Mouse (Mus musculus) monocyte, adult 5-6 weeks (primary cell): ENCODE data around the gene Ksr1. TPM values are rescaled to one million over a fixed set of nuclear protein-coding genes. Genes with fewer than 3 reads are reported as not detected.
A peak's percentile ranks its signal among the peaks of the same experiment; 100 is the strongest.

Experiments
- ATAC-seq: fragments of 153-309, 156-312 bp; replicated peaks from 2 replicates; pipeline ENCODE4 v1.8.0; 2017; ENCODE audit warnings: mild to moderate bottlenecking; ENCODE audit not compliant: low TSS enrichment, insufficient number of reproducible peaks, severe bottlenecking, poor library complexity, low FRiP score
- total RNA-seq: library from RNA; stranded (forward); fragments of 200-1000, 200-491, 200-594 nt; gene quantifications from 3 replicates; pipeline ENCODE4 v1.2.3, GENCODE M21; 2017

Ksr1 gene
- total RNA-seq, 1 experiment from 2014 or later, result 6.9 TPM

DNA sequence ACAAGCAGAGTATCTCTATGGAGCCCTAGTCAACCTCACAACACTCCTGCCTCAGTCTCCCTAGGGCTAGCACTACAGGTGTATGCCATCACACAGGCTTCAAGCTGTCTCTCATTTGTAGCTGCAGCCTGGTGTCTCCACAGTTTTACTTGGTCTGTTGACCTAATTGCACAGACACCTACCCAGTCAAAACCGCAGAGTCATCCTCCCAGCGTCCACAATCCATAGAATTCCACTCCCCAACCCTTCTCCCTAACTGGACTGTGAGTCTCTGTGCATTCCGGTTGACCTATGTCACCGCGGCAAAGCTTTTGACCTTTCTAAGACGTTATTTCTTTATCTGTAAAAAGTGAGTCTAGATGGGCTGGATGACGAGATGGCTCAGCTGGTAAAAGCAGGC is 5.7 kb upstream of the Ksr1 start:
- ATAC-seq, result no peak

GRCm38 (mm10) chr11:79150301-79150700 is 4.1 kb upstream of the Ksr1 start:
- no peak for ATAC-seq

DNA sequence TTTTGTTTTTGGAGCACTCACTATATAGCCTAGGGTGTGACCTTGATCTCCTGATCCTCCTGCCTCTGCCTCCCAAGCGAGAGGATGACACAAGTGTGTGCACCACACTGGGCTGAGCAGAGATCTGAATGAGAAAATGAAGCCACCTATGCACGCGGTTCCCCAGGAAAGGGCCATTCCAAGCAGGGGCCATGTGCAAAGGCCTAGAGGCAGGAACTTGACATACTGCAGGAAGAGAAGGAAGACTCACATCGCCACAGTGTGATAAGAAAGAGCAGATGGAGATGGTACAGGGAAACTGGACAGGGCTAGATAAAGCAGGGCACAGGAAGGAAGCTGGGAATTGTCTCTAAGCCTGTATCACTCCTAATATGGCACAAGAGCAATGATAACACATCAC is 3.1 kb upstream of the Ksr1 start:
- ATAC-seq, result no peak

GRCm38 (mm10) chr11:79148783-79149182 is 2.6 kb upstream of the Ksr1 start:
- no peak for ATAC-seq

- no peak for ATAC-seq
These were observed 633 bp downstream of the Ksr1 start for GRCm38 (mm10) chr11:79145283-79146265.

DNA sequence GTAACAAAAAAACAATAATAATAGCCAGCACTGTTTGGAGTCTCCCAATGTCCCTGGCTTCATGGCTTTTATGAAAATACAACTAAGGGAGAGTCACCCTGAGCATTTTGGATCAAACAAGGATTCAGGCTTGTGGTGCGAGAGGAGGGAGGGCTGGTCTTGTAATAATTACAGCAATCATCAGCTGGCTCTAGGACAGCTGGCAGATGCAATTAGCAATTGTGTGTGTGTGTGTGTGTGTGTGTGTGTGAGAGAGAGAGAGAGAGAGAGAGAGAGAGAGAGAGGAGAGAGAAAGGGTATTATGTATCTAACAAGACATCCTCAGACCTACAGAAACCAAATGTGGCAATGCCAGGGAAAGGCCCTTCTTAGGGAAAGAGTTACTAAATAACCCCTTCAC is 1.5 kb downstream of the Ksr1 start:
- no peak for ATAC-seq

- ATAC-seq, result no peak
These were observed 2.1 kb downstream of the Ksr1 start for GRCm38 (mm10) chr11:79144043-79144591.

DNA sequence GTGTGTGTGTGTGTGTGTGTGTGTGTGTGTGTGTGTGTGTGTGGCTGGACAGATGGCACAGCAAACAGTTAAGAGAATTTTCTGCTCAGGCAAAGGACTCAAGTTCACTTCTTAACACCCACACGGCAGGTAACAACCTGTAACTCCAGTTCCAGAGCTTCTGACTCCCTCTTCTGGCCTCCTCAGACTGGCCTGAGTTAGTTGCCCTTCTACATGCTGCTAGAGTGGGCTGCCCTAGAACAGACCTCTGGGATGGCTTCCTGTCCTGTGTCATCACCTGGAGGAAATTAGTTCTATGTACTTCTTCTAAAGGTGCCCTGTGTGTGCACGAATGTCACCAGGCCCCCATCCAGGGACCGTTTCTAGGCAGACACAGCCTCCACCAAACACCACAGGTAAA is 2.9 kb downstream of the Ksr1 start:
- ATAC-seq, result no peak

DNA sequence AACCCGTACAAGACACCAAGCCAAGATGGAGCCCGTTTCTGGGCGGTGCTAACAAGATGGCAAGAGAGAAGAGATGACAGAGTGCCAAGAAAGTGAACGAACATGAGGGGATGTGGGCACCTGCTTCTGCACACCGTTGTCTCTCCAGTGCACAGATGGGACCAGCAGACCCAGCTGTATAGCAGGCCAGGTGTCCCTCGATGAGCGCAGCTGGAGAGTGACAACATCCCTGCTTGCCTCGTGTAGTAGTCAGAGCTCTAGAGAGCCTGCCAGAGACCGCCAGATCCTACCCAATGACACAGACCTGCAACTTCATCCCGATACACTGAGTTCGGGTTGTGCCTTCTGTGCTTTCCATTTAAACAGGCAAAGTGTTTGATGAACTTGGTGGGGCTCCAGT is 3.8 kb downstream of the Ksr1 start:
- ATAC-seq, result no peak

DNA sequence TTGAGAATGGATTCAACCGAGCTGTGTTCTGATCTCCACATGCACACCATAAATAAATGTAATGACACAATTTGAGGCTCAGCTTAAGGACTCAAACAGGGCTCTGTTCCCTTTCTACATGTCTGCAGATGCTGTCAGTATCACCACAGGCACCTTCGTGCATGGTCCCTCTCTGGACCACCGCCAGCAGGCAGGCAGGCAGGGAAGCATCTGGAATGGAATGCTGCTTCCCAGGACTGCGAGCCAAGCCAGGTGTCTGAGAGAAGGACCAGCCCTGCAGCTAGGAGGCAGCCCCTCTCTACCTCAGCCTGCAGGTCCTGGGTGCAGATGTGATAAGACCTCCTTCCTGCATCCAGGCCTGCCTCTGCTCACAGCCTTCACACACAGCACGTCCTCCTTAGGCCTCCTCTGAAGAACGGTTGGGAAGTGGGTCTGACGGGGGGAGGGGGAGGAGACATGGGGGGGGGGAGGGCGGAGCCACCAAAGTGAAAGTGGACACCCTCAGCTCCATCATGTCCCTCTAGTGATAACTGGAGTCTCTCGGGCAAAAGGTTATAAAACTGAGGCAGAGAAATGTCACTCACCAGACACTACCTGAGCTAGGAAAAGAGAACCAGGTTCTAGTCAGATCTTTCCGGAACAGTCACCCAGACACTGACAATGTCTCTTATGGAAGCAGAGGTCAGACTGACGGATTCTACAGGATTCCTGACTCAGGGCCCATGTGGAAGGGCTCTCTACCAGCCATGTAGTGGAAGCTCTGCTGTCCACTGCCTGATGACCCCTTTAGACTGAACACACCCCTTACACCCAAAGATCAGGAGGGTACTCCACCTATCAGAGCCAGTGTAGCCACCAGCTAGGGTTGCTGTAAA is 4.7 kb downstream of the Ksr1 start:
- ATAC-seq, result no peak

GRCm38 (mm10) chr11:79140511-79140888 is 5.7 kb downstream of the Ksr1 start:
- no peak for ATAC-seq

GRCm38 (mm10) chr11:79139878-79140510 is 6.2 kb downstream of the Ksr1 start:
- peak; percentile 84 for ATAC-seq

DNA sequence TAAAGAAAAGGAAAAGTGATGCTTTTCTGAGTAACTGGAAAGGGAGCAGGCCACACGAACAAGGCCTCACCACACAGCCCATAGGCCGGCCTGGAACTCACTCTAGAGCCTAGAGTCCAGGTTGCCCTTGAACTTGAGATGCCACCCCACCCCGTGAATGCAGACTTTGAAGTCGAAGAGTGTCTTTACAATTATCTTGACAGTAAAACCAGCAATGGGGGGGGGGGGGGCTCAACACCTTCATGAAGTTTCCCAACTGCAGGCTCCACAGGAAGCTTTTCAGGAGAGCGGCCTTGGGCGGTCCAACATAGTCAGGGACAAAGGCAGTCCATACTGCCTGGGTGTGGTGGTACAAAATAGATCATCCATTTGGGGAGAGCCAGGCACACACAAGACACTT is 7.6 kb downstream of the Ksr1 start:
- ATAC-seq, result no peak

- no peak for ATAC-seq
These were observed 9.0 kb downstream of the Ksr1 start for GRCm38 (mm10) chr11:79137245-79137644.

GRCm38 (mm10) chr11:79135685-79136360 is 10.4 kb downstream of the Ksr1 start:
- ATAC-seq, result no peak

GRCm38 (mm10) chr11:79135105-79135503 is 11.1 kb downstream of the Ksr1 start:
- no peak for ATAC-seq

- no peak for ATAC-seq
These were observed 11.6 kb downstream of the Ksr1 start for GRCm38 (mm10) chr11:79134416-79135104.

GRCm38 (mm10) chr11:79133961-79134360 is 12.2 kb downstream of the Ksr1 start:
- ATAC-seq, result no peak
